Mouse (Mus musculus): Measurements from ENCODE around the gene Olfr1453. TPM values are rescaled to one million over a fixed set of nuclear protein-coding genes. Genes with fewer than 3 reads are reported as not detected.
"Not testable (repeated sequence)": the region's sequence is repeated elsewhere in the genome, so short reads cannot be mapped to it uniquely, and the experiment has no call there.

Gene Olfr1453
- not detected in 2 replicates for total RNA-seq (2021)
- long read RNA-seq, experiment 1 = 0 reads
- long read RNA-seq, experiment 2 = 0 reads

GRCm38 (mm10) chr19:13028227-13028626, at the start of gene Olfr1453:
Olfr1453 (minus strand) TSS chr19:13028327.
- DNase-seq = no peak

- no peak for DNase-seq
These were observed 32.2 kb upstream of the Olfr1453 start, which contains the start of gene Olfr1454 for GRCm38 (mm10) chr19:13060310-13060709. Olfr1454 (plus strand) TSS chr19:13060610.

- DNase-seq = no peak
These were observed 33.4 kb downstream of the Olfr1453 start, which contains the start of gene Olfr1451 for GRCm38 (mm10) chr19:12994714-12995113. Olfr1451 (plus strand) TSS chr19:12995014.

GRCm38 (mm10) chr19:12992316-12992715, 35.8 kb downstream of the Olfr1453 start:
- DNase-seq = not testable (repeated sequence)

Other genes with a start within 250 kb of the Olfr1453 start
- gene Zfp91, start 232.2 kb downstream of the Olfr1453 start, total RNA-seq (2021) = 87.0 and 88.4 TPM in 2 replicates
- gene Lpxn, start 232.1 kb downstream of the Olfr1453 start, total RNA-seq (2021) = 1.4 and 5.1 TPM in 2 replicates
- gene Gm5244, start 181.6 kb downstream of the Olfr1453 start, total RNA-seq (2021) = not detected in 2 replicates
- gene Olfr1444, start 171.0 kb downstream of the Olfr1453 start, total RNA-seq (2021) = not detected in 2 replicates
- not detected in 2 replicates for gene Olfr1445, start 144.5 kb downstream of the Olfr1453 start, total RNA-seq (2021)
- not detected in 2 replicates for gene Olfr1446, start 134.8 kb downstream of the Olfr1453 start, total RNA-seq (2021)
- not detected in 2 replicates for gene Olfr1447, start 124.6 kb downstream of the Olfr1453 start, total RNA-seq (2021)
- gene Olfr1448, start 103.9 kb downstream of the Olfr1453 start, total RNA-seq (2021) = not detected in 2 replicates
- not detected in 2 replicates for gene Olfr1449, start 97.5 kb downstream of the Olfr1453 start, total RNA-seq (2021)
- not detected in 2 replicates for gene Olfr1450, start 78.1 kb downstream of the Olfr1453 start, total RNA-seq (2021)
- not detected in 2 replicates for gene Olfr1451, start 33.3 kb downstream of the Olfr1453 start, total RNA-seq (2021)
- gene Olfr1454, start 32.3 kb upstream of the Olfr1453 start, total RNA-seq (2021) = not detected in 2 replicates
- not detected in 2 replicates for gene Olfr1457, start 69.6 kb upstream of the Olfr1453 start, total RNA-seq (2021)
- gene Olfr1458, start 78.4 kb upstream of the Olfr1453 start, total RNA-seq (2021) = not detected in 2 replicates
- gene Olfr1459, start 121.2 kb upstream of the Olfr1453 start, total RNA-seq (2021) = 0.04 and 0.07 TPM in 2 replicates
- gene Olfr1461, start 134.7 kb upstream of the Olfr1453 start, total RNA-seq (2021) = not detected in 2 replicates
- not detected in 2 replicates for gene Olfr1462, start 157.4 kb upstream of the Olfr1453 start, total RNA-seq (2021)
- not detected in 2 replicates for gene Olfr1463, start 203.0 kb upstream of the Olfr1453 start, total RNA-seq (2021)

Measured in adrenal gland, postnatal 14 days (tissue).